Mouse (Mus musculus) thymus, adult 2 months (tissue): ENCODE data around the gene Plpp6.

ENCODE experiments used
- CTCF ChIP-seq: fragments of 200-500 bp; IDR thresholded peaks from 2 replicates; pipeline ENCODE4 v1.5.1; 2012; ENCODE audit warnings: mild to moderate bottlenecking, control low read depth, low read length, moderate library complexity, borderline replicate concordance; ENCODE audit not compliant: control insufficient read depth, poor library complexity, insufficient read depth; ENCODE audit errors: extremely low read depth
- POLR2A ChIP-seq: fragments of 200-500 bp; IDR thresholded peaks from 2 replicates; pipeline ENCODE4 v1.6.1; 2012; ENCODE audit warnings: mild to moderate bottlenecking, low read length, control low read depth, moderate library complexity; ENCODE audit not compliant: control insufficient read depth, poor library complexity, insufficient read depth; ENCODE audit errors: extremely low read depth

DNA sequence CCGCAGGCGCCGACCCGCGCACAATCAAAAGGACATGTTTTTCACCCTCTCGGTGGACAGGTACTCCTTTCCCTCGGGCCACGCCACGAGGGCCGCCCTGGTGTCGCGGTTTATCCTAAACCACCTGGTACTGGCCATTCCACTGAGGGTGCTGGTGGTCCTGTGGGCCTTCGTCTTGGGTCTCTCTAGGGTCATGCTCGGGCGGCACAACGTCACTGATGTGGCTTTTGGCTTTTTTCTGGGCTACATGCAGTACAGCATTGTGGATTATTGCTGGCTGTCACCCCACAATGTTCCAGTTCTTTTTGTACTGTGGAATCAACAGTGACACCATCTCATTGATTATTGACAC lies 775 bp downstream of the Plpp6 start:
- TF ChIP-seq POLR2A (no peak), CTCF (no peak)
